Mouse (Mus musculus): Measurements from ENCODE around the gene Hoxa2. TPM values are rescaled to one million over a fixed set of nuclear protein-coding genes. Genes with fewer than 3 reads are reported as not detected.
A peak's percentile ranks its signal among the peaks of the same experiment; 100 is the strongest.

The Hoxa2 gene
- total and polyA plus RNA-seq, 3 experiments, result 0.11 to 0.84 (median 0.21) TPM

- TF ChIP-seq EP300 (IDR thresholded peaks at IDR 0.05; ENCODE audit: insufficient read depth, low read depth, low read length) (no peak), CTCF (IDR thresholded peaks at IDR 0.05) (no peak), POLR2A (IDR thresholded peaks at IDR 0.05; ENCODE audit: insufficient read depth, low read depth, low read length) (no peak)
- WGBS, result 33% methylated on average over 10 of the region's 10 CpGs
- Histone ChIP-seq H3K36me3 (ENCODE audit: control insufficient read depth, insufficient read depth, low read length) (no peaks in the 10 kb centered on the region), H3K27me3 (ENCODE audit: control insufficient read depth, insufficient read depth, low read length) (peaks cover 16% of the 10 kb centered on the region), H3K4me1 (ENCODE audit: control insufficient read depth, insufficient read depth, low read length) (no peaks in the 10 kb centered on the region), H3K9ac (ENCODE audit: low read depth, low read length) (no peak overlapping the region), H3K27ac (no peak overlapping the region), H3K79me2 (replicated peaks; ENCODE audit: control insufficient read depth, insufficient read depth, low read length) (no peaks in the 10 kb centered on the region), H3K4me3 (no peak overlapping the region)
- DNase-seq, result no peak
- intact Hi-C loops (cut with DNase I), result no loop called here
Measured at GRCm38 (mm10) chr6:52183311-52184080, 18.9 kb upstream of the Hoxa2 start.

DNA sequence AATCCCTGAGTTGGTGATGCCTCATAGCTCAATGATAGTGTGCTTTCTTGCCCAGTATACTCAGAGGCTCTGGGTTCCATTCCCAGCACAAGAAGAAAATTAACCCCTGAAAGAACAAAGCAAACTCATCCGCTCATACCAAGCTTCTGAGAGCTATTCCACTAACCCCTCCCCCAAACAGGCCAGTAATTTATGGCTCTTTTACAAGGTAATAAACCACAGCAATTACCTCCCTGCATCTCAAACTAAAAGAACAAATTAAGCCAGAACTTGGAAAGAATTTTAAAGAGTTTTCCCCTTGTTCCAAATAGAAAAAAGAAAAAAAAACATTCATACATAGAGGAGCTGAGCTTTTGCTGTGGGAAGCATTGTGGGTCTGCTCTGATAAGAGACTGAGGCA lies 18.2 kb upstream of the Hoxa2 start:
- no peaks in the 10 kb centered on the region for H3K79me2 ChIP-seq (replicated peaks; ENCODE audit: control insufficient read depth, insufficient read depth, low read length)
- H3K9ac ChIP-seq (ENCODE audit: low read depth, low read length), result no peak overlapping the region
- H3K4me1 ChIP-seq (ENCODE audit: control insufficient read depth, insufficient read depth, low read length), result no peaks in the 10 kb centered on the region
- no peak overlapping the region for H3K27ac ChIP-seq
- TF ChIP-seq CTCF (IDR thresholded peaks at IDR 0.05) (no peak), POLR2A (IDR thresholded peaks at IDR 0.05; ENCODE audit: insufficient read depth, low read depth, low read length) (no peak), EP300 (IDR thresholded peaks at IDR 0.05; ENCODE audit: insufficient read depth, low read depth, low read length) (no peak)
- intact Hi-C loops (cut with DNase I), result no loop called here
- no peak overlapping the region for H3K4me3 ChIP-seq
- no peak for DNase-seq
- no peaks in the 10 kb centered on the region for H3K36me3 ChIP-seq (ENCODE audit: control insufficient read depth, insufficient read depth, low read length)
- peaks cover 16% of the 10 kb centered on the region for H3K27me3 ChIP-seq (ENCODE audit: control insufficient read depth, insufficient read depth, low read length)
- 24% methylated on average over 1 of the region's 1 CpGs for WGBS

GRCm38 (mm10) chr6:52182030-52182429 lies 17.4 kb upstream of the Hoxa2 start:
- 39% methylated on average over 2 of the region's 2 CpGs for WGBS
- Histone ChIP-seq H3K79me2 (replicated peaks; ENCODE audit: control insufficient read depth, insufficient read depth, low read length) (no peaks in the 10 kb centered on the region), H3K27ac (no peak overlapping the region), H3K36me3 (ENCODE audit: control insufficient read depth, insufficient read depth, low read length) (no peaks in the 10 kb centered on the region), H3K4me3 (no peak overlapping the region), H3K9ac (ENCODE audit: low read depth, low read length) (no peak overlapping the region), H3K4me1 (ENCODE audit: control insufficient read depth, insufficient read depth, low read length) (no peaks in the 10 kb centered on the region), H3K27me3 (ENCODE audit: control insufficient read depth, insufficient read depth, low read length) (peaks cover 16% of the 10 kb centered on the region)
- no peak for TF ChIP-seq POLR2A (IDR thresholded peaks at IDR 0.05; ENCODE audit: insufficient read depth, low read depth, low read length)
- no peak for TF ChIP-seq EP300 (IDR thresholded peaks at IDR 0.05; ENCODE audit: insufficient read depth, low read depth, low read length)
- no peak for TF ChIP-seq CTCF (IDR thresholded peaks at IDR 0.05)
- no peak for DNase-seq
- intact Hi-C loops (cut with DNase I), result no loop called here

DNA sequence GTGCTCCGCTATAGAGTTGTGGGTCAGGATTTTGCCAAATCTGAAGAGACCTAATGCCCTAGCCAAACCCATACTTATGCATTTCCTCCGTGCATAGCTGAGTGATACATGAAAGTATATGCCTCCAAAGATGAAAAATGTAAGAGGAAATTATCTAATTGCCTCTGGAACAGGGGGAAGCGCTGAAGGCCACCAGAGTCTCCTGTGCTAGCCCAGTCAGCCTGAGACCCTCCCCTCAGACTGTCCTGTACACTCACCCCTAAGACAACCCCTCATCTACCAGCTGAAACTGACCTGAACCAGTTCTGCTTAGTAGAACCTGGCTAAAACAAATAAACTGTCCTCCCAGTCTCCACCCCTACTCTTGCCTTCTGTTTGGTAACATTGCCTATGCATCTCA lies 16.1 kb upstream of the Hoxa2 start:
- Histone ChIP-seq H3K9ac (ENCODE audit: low read depth, low read length) (no peak overlapping the region), H3K4me1 (ENCODE audit: control insufficient read depth, insufficient read depth, low read length) (no peaks in the 10 kb centered on the region), H3K36me3 (ENCODE audit: control insufficient read depth, insufficient read depth, low read length) (no peaks in the 10 kb centered on the region), H3K79me2 (replicated peaks; ENCODE audit: control insufficient read depth, insufficient read depth, low read length) (no peaks in the 10 kb centered on the region), H3K4me3 (no peak overlapping the region), H3K27ac (no peak overlapping the region), H3K27me3 (ENCODE audit: control insufficient read depth, insufficient read depth, low read length) (peaks cover 14% of the 10 kb centered on the region)
- intact Hi-C loops (cut with DNase I), result no loop called here
- no peak for DNase-seq
- 32% methylated on average over 3 of the region's 3 CpGs for WGBS
- no peak for TF ChIP-seq CTCF (IDR thresholded peaks at IDR 0.05)
- no peak for TF ChIP-seq EP300 (IDR thresholded peaks at IDR 0.05; ENCODE audit: insufficient read depth, low read depth, low read length)
- TF ChIP-seq POLR2A (IDR thresholded peaks at IDR 0.05; ENCODE audit: insufficient read depth, low read depth, low read length), result no peak

- DNase-seq, result no peak
- Histone ChIP-seq H3K36me3 (ENCODE audit: control insufficient read depth, insufficient read depth, low read length) (no peaks in the 10 kb centered on the region), H3K79me2 (replicated peaks; ENCODE audit: control insufficient read depth, insufficient read depth, low read length) (no peaks in the 10 kb centered on the region), H3K9ac (ENCODE audit: low read depth, low read length) (no peak overlapping the region), H3K27me3 (ENCODE audit: control insufficient read depth, insufficient read depth, low read length) (peaks cover 15% of the 10 kb centered on the region), H3K4me1 (ENCODE audit: control insufficient read depth, insufficient read depth, low read length) (no peaks in the 10 kb centered on the region), H3K27ac (peak overlapping the region; percentile 12; the same call in 1 of the 2 replicates), H3K4me3 (peak overlapping the region; percentile 16; the same call in 1 of the 2 replicates)
- 16% methylated on average over 11 of the region's 11 CpGs for WGBS
- TF ChIP-seq POLR2A (IDR thresholded peaks at IDR 0.05; ENCODE audit: insufficient read depth, low read depth, low read length) (no peak), CTCF (IDR thresholded peaks at IDR 0.05) (no peak), EP300 (IDR thresholded peaks at IDR 0.05; ENCODE audit: insufficient read depth, low read depth, low read length) (no peak)
- intact Hi-C loops (cut with DNase I), result no loop called here
Measured at GRCm38 (mm10) chr6:52180213-52180710, 15.6 kb upstream of the Hoxa2 start.

GRCm38 (mm10) chr6:52179690-52180089 lies 15.1 kb upstream of the Hoxa2 start:
- H3K9ac ChIP-seq (ENCODE audit: low read depth, low read length), result no peak overlapping the region
- H3K79me2 ChIP-seq (replicated peaks; ENCODE audit: control insufficient read depth, insufficient read depth, low read length), result no peaks in the 10 kb centered on the region
- DNase-seq, result no peak
- no peaks in the 10 kb centered on the region for H3K36me3 ChIP-seq (ENCODE audit: control insufficient read depth, insufficient read depth, low read length)
- intact Hi-C loops (cut with DNase I), result no loop called here
- H3K27ac ChIP-seq, result peak overlapping the region; percentile 26
- H3K4me1 ChIP-seq (ENCODE audit: control insufficient read depth, insufficient read depth, low read length), result no peaks in the 10 kb centered on the region
- H3K4me3 ChIP-seq, result peak overlapping the region; percentile 16; the same call in 1 of the 2 replicates
- 9% methylated on average over 10 of the region's 10 CpGs for WGBS
- peaks cover 16% of the 10 kb centered on the region for H3K27me3 ChIP-seq (ENCODE audit: control insufficient read depth, insufficient read depth, low read length)
- no peak for TF ChIP-seq CTCF (IDR thresholded peaks at IDR 0.05)
- no peak for TF ChIP-seq EP300 (IDR thresholded peaks at IDR 0.05; ENCODE audit: insufficient read depth, low read depth, low read length)
- no peak for TF ChIP-seq POLR2A (IDR thresholded peaks at IDR 0.05; ENCODE audit: insufficient read depth, low read depth, low read length)

Data from heart, adult 2 months (tissue).